Mouse (Mus musculus): ENCODE measurements around the gene Zfp74. TPM values are rescaled to one million over a fixed set of nuclear protein-coding genes. Genes with fewer than 3 reads are reported as not detected.
"Not testable (repeated sequence)": the region's sequence is repeated elsewhere in the genome, so short reads cannot be mapped to it uniquely, and the experiment has no call there.

The Zfp74 gene
- polyA plus RNA-seq, 1 experiment from 2014 or later = 11.4 TPM

- peak overlapping the region; percentile 54; the same call in 1 of the 2 replicates for H3K4me2 ChIP-seq (replicated peaks)
- no peaks in the 10 kb centered on the region for H3K9me3 ChIP-seq (replicated peaks)
- no peak overlapping the region for H3K4me3 ChIP-seq (replicated peaks)
- H3K4me1 ChIP-seq = peaks cover 21% of the 10 kb centered on the region
- 61% methylated on average over 4 of the region's 4 CpGs for WGBS
- 0 out of 2 replicates have a peak overlapping the region, but pooled peaks have one; percentile 22 for H3K27ac ChIP-seq (replicated peaks)
- peaks cover 13% of the 10 kb centered on the region for H3K36me3 ChIP-seq
- ATAC-seq (ENCODE audit: insufficient number of reproducible peaks, low FRiP score, low TSS enrichment, low read depth) = no peak
- no peaks in the 10 kb centered on the region for H3K27me3 ChIP-seq
- H3K9ac ChIP-seq = no peak overlapping the region
These were observed 28.5 kb upstream of the Zfp74 start for GRCm38 (mm10) chr7:29982341-29982740.

DNA sequence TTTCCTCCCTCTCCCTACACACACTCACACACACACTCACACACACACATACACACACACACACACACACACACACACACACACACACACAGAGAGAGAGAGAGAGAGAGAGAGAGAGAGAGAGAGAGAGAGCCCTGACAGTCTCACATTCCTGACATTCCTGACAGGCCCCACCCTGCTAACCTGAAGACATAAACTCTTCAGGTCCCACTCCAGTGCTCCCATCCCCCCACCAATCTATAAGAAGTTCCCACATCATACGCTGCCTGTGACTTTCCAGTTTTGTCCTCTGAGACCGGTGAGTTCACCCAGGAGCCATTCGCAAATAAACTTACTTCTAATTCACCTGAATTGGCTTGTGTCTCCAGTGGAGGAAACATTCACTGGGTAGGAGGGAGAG, 28.0 kb upstream of the Zfp74 start:
- Histone ChIP-seq H3K9me3 (replicated peaks) (no peaks in the 10 kb centered on the region), H3K9ac (no peak overlapping the region), H3K27ac (replicated peaks) (0 out of 2 replicates have a peak overlapping the region, but pooled peaks have one; percentile 22), H3K4me2 (replicated peaks) (no peak overlapping the region), H3K4me1 (peaks cover 21% of the 10 kb centered on the region), H3K27me3 (no peaks in the 10 kb centered on the region), H3K4me3 (replicated peaks) (no peak overlapping the region), H3K36me3 (0 out of 2 replicates have a peak, but pooled peaks cover 9% of the 10 kb centered on the region)
- WGBS = 65% methylated on average over 3 of the region's 3 CpGs
- ATAC-seq (ENCODE audit: insufficient number of reproducible peaks, low FRiP score, low TSS enrichment, low read depth) = no peak

GRCm38 (mm10) chr7:29981455-29981854, 27.6 kb upstream of the Zfp74 start:
- H3K4me1 ChIP-seq = peaks cover 21% of the 10 kb centered on the region
- WGBS = 34% methylated on average over 5 of the region's 5 CpGs
- no peak overlapping the region for H3K4me3 ChIP-seq (replicated peaks)
- H3K27me3 ChIP-seq = no peaks in the 10 kb centered on the region
- no peak for ATAC-seq (ENCODE audit: insufficient number of reproducible peaks, low FRiP score, low TSS enrichment, low read depth)
- H3K9ac ChIP-seq = no peak overlapping the region
- H3K27ac ChIP-seq (replicated peaks) = no peak overlapping the region
- no peak overlapping the region for H3K4me2 ChIP-seq (replicated peaks)
- H3K36me3 ChIP-seq = 0 out of 2 replicates have a peak, but pooled peaks cover 8% of the 10 kb centered on the region
- no peaks in the 10 kb centered on the region for H3K9me3 ChIP-seq (replicated peaks)

DNA sequence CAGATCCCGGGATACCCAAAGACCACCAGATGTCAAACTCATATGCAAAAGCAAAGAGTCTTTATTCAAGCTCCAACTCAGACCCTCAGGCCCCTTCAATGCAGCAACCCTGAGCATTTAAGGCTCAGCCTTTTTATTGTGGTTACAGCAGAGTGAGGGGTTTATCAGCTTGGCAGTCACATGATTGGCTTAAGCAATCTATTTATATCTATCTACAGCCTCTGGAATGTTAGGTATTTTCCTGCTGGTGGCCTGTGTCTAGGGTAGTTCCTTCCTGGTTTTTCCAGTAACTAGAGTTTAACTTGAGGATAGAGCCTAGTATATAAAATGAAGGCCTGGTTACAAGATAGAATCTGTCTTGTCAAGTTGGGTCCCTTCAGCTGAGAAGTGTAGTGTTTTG, 26.9 kb upstream of the Zfp74 start:
- no peak for ATAC-seq (ENCODE audit: insufficient number of reproducible peaks, low FRiP score, low TSS enrichment, low read depth)
- Histone ChIP-seq H3K4me2 (replicated peaks) (no peak overlapping the region), H3K9me3 (replicated peaks) (no peaks in the 10 kb centered on the region), H3K27me3 (no peaks in the 10 kb centered on the region), H3K4me3 (replicated peaks) (no peak overlapping the region), H3K4me1 (peaks cover 17% of the 10 kb centered on the region), H3K27ac (replicated peaks) (no peak overlapping the region), H3K36me3 (0 out of 2 replicates have a peak, but pooled peaks cover 1% of the 10 kb centered on the region), H3K9ac (no peak overlapping the region)
- whole genome bisulfite sequencing = 73% methylated on average over 1 of the region's 1 CpGs

- Histone ChIP-seq H3K4me1 (no peaks in the 10 kb centered on the region), H3K27me3 (no peaks in the 10 kb centered on the region), H3K9me3 (replicated peaks) (no peaks in the 10 kb centered on the region), H3K4me3 (replicated peaks) (no peak overlapping the region), H3K4me2 (replicated peaks) (no peak overlapping the region), H3K27ac (replicated peaks) (no peak overlapping the region), H3K9ac (no peak overlapping the region), H3K36me3 (no peaks in the 10 kb centered on the region)
- ATAC-seq (ENCODE audit: insufficient number of reproducible peaks, low FRiP score, low TSS enrichment, low read depth) = no peak
- 81% methylated on average over 9 of the region's 9 CpGs for WGBS
These were observed 16.8 kb upstream of the Zfp74 start for GRCm38 (mm10) chr7:29970686-29971085.

- not testable (repeated sequence) for H3K9me3 ChIP-seq (replicated peaks); H3K36me3 ChIP-seq; H3K9ac ChIP-seq; H3K27ac ChIP-seq (replicated peaks); ATAC-seq (ENCODE audit: insufficient number of reproducible peaks, low FRiP score, low TSS enrichment, low read depth); H3K4me3 ChIP-seq (replicated peaks); H3K4me1 ChIP-seq; H3K4me2 ChIP-seq (replicated peaks); H3K27me3 ChIP-seq
- WGBS = 51% methylated on average over 39 of the region's 39 CpGs
These were observed 11.4 kb upstream of the Zfp74 start for GRCm38 (mm10) chr7:29965115-29965810.

DNA sequence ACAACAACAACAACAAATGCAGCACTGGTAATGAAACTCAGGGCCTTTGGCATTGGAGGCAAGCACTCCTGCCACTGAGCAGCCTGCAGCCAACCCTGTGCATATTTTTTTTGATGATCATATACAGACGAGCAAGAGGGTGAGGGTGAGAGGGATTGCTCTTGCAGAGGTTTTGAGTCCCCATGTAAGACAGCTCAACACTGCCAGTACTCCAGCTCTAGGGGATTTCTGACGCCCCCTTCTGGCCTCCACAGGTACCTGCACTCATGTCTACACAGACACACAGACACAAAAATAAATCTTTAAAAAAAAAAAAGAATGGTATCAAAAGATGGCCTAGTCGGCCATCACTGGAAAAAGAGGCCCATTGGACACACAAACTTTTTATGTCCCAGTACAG, 5.1 kb upstream of the Zfp74 start:
- Histone ChIP-seq H3K4me3 (replicated peaks) (no peak overlapping the region), H3K36me3 (no peaks in the 10 kb centered on the region), H3K27ac (replicated peaks) (no peak overlapping the region), H3K27me3 (no peaks in the 10 kb centered on the region), H3K9ac (no peak overlapping the region), H3K4me2 (replicated peaks) (no peak overlapping the region), H3K9me3 (replicated peaks) (no peaks in the 10 kb centered on the region), H3K4me1 (0 out of 2 replicates have a peak, but pooled peaks cover 3% of the 10 kb centered on the region)
- WGBS = 54% methylated on average over 3 of the region's 3 CpGs
- no peak for ATAC-seq (ENCODE audit: insufficient number of reproducible peaks, low FRiP score, low TSS enrichment, low read depth)

DNA sequence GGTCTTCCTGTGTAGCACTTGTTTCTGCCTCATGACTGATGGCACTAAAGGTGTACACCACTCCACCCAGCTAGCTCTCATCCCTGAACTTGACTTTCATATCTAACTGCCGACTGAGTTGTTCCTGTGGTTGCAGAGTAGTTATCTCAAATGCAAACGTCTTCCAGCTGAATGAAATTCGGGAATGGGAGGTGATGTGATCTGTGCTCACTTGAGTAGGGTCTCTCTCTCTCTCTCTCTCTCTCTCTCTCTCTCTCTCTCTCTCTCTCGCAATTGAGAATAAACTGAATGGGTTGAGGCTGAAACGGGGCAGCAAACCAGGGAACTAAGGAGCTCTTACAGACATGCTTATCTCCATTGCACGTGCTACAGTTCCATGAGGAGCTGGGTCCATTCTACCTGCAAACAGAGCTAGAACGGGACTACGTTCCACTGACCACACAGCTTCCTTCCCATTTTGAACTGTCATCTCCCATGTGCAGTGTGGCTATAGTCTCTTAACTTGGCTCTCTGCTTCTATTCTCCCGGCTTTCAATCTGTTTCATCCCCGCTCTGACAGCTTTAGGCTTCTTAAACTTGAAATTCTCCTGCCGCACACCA, 4.3 kb upstream of the Zfp74 start:
- Histone ChIP-seq H3K36me3 (no peaks in the 10 kb centered on the region), H3K27me3 (no peaks in the 10 kb centered on the region), H3K9me3 (replicated peaks) (no peaks in the 10 kb centered on the region), H3K4me2 (replicated peaks) (no peak overlapping the region), H3K27ac (replicated peaks) (no peak overlapping the region), H3K4me3 (replicated peaks) (no peak overlapping the region), H3K4me1 (peaks cover 4% of the 10 kb centered on the region; the same call in 1 of the 2 replicates), H3K9ac (no peak overlapping the region)
- 84% methylated on average over 11 of the region's 11 CpGs for WGBS
- ATAC-seq (ENCODE audit: insufficient number of reproducible peaks, low FRiP score, low TSS enrichment, low read depth) = no peak

DNA sequence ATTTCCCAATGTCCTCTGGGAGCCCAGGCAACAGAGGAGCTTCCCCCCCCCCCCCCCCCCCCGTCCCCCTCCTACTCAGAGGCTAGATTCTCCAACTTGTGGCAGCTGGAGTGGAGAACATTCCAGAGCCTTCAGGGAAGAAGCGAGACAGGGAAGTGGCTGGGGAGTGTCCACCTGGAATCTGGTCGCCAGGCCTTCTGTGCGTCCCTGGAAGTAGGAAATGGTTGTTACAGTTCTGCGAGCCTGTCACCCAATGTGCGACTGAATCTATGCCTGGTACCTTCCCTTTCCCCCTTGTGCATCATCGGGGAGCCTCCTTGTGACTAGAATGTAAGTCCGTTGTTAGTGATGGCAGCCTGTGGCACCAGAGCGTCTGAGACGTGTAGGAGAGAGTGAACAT, 2.4 kb upstream of the Zfp74 start:
- H3K9me3 ChIP-seq (replicated peaks) = no peaks in the 10 kb centered on the region
- peaks cover 8% of the 10 kb centered on the region; the same call in 1 of the 2 replicates for H3K4me1 ChIP-seq
- H3K27ac ChIP-seq (replicated peaks) = no peak overlapping the region
- 53% methylated on average over 9 of the region's 10 CpGs for WGBS
- no peak overlapping the region for H3K9ac ChIP-seq
- H3K27me3 ChIP-seq = no peaks in the 10 kb centered on the region
- H3K4me2 ChIP-seq (replicated peaks) = no peak overlapping the region
- ATAC-seq (ENCODE audit: insufficient number of reproducible peaks, low FRiP score, low TSS enrichment, low read depth) = no peak
- peak overlapping the region; percentile 3; the same call in 1 of the 2 replicates for H3K4me3 ChIP-seq (replicated peaks)
- H3K36me3 ChIP-seq = no peaks in the 10 kb centered on the region

DNA sequence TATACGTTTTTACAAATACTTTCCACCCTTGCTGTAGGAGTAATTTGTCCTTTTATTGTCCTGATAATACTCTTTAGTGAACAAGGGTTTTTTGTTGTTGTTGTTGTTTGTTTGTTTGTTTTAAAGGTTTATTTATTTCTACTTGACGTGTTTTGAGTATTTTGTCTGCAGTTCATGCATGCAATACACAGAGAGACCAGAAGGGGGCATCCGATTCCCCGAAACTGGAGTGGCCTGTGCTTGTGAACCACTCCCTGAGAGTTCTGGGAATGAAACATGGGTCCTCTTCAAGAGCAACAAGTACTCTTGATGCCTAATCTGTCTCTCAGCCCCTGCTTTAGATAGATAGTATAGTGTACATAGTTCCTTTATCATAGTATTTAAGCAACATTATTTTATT, 842 bp upstream of the Zfp74 start:
- ATAC-seq (ENCODE audit: insufficient number of reproducible peaks, low FRiP score, low TSS enrichment, low read depth) = no peak
- Histone ChIP-seq H3K4me2 (replicated peaks) (peak overlapping the region; percentile 68), H3K9ac (no peak overlapping the region), H3K4me1 (peaks cover 8% of the 10 kb centered on the region; the same call in 1 of the 2 replicates), H3K27ac (replicated peaks) (no peak overlapping the region), H3K27me3 (no peaks in the 10 kb centered on the region), H3K4me3 (replicated peaks) (peak overlapping the region; percentile 80), H3K36me3 (peaks cover 8% of the 10 kb centered on the region; the same call in 1 of the 2 replicates), H3K9me3 (replicated peaks) (no peaks in the 10 kb centered on the region)
- WGBS = 18% methylated on average over 4 of the region's 4 CpGs

DNA sequence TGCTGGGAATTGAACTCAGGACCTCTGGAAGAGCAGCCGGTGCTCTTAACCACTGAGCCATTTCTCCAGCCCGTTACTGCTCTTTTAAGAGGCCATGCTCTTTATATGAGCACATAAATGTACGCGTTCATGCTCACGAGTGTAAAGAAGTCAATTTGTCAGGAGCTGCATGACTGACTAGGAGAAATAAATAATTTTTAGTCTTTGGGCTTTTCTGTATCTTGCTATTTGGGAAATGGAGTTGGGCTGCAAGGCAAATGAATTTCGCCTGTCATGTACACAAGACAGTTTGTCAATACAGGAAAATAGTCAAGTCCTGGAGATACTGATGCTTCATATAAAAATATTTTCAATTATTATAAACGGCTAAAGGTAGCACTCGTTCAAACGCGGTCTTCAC, 803 bp downstream of the Zfp74 start:
- Histone ChIP-seq H3K9ac (peak overlapping the region; percentile 79), H3K9me3 (replicated peaks) (no peaks in the 10 kb centered on the region), H3K27me3 (no peaks in the 10 kb centered on the region), H3K4me1 (peaks cover 8% of the 10 kb centered on the region; the same call in 1 of the 2 replicates), H3K4me3 (replicated peaks) (peak overlapping the region; percentile 80), H3K4me2 (replicated peaks) (peak overlapping the region; percentile 68), H3K36me3 (peaks cover 15% of the 10 kb centered on the region; the same call in 1 of the 2 replicates), H3K27ac (replicated peaks) (peak overlapping the region; percentile 96)
- 42% methylated on average over 10 of the region's 10 CpGs for WGBS
- no peak for ATAC-seq (ENCODE audit: insufficient number of reproducible peaks, low FRiP score, low TSS enrichment, low read depth)
